Mouse (Mus musculus) erythroblast, adult 5-6 weeks (primary cell): Measurements from ENCODE around the gene Fam205c. TPM values are rescaled to one million over a fixed set of nuclear protein-coding genes. Genes with fewer than 3 reads are reported as not detected.

Source experiments
- ATAC-seq: replicated peaks from 2 replicates; pipeline ENCODE4 v1.8.0; 2016; ENCODE audit warnings: moderate number of reproducible peaks, mild to moderate bottlenecking, moderate TSS enrichment, inconsistent platforms; ENCODE audit not compliant: poor library complexity, low FRiP score, severe bottlenecking
- total RNA-seq, 2 experiments: library from RNA; stranded (forward) in 1 of 2; stranded (reverse) in 1 of 2; fragments of 150-400 nt in 1 of 2; fragments of 200-764, 138-1000 nt in 1 of 2; gene quantifications; 2 replicates each; pipeline versions ENCODE4 v1.2.3 to v1.2.4; 2015 to 2017; ENCODE audit warnings: low replicate concordance in 2 of 2

The Fam205c gene
- not detected in 2 replicates for total RNA-seq (2015; ENCODE audit: low replicate concordance)
- 0.56 TPM in 1 of 2 replicates, not detected in the other for total RNA-seq (2017; ENCODE audit: low replicate concordance)

DNA sequence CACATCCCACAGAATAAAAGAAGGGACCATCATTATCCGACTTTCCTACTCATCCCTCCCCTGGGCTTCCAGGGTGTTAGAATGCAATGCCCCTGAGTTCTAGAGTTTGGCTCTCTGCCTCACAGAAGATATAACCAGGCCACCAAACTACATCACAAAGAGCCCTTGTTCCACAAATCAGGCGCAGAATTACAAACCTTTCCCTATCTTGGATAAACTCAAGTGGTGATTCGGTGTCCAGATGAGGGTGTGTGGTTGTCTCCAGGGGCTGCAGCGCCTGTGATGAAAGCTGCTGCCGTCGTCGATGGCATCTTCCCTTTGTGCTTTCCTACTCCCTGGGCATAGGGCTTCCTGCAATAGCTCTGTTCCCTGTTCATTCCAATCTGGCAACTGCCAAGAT lies at the start of gene Fam205c:
TSS of gene Fam205c (minus strand) at position 101 of the 400 bp plus-strand sequence.
- ATAC-seq: no peak

- ATAC-seq: no peak
These were observed 48.4 kb upstream of the Fam205c start for GRCm38 (mm10) chr4:42922461-42922860.

DNA sequence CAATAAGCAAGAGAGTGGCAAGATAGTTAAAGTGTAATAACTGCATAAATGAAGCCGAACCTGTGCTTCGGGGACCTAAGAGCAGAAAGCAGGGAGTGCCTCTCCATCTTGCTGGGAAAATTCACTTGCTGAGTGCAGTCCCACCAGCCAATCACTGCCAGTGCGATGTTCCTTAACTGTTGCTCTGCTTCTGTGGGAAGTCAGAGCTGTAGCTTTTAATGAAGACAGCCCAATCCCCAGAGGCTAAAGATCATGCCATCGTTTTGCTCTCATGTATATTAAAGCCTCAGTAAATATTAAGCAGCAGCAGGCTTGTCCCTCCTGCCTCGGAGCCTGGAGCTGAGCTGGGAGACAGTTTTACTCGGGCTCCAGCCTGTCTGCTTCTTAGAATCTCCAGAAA lies 48.0 kb upstream of the Fam205c start:
- no peak; the same call in 1 of the 2 replicates for ATAC-seq

GRCm38 (mm10) chr4:42921536-42921935 lies 47.5 kb upstream of the Fam205c start:
- no peak for ATAC-seq

GRCm38 (mm10) chr4:42920726-42921125 lies 46.7 kb upstream of the Fam205c start:
- no peak for ATAC-seq

DNA sequence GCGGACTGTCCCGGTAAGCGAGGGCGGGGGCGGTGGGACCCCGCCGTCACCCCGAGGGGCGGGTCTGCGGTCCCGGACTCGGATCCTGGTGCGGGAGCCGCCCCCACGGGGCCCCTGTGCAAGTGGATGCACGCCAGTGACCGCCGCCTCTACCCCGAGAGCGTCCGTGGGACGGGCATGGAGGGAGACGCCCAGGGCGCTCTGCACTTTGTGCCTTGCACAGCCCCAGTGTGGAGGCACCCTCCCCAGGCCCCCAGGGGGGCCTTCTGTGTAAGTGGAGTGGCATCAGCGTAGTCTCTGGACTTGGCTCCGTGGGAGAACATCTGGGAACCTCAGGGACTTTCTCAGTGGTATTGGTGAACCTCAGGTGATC lies 43.4 kb upstream of the Fam205c start:
- no peak for ATAC-seq

- no peak for ATAC-seq
These were observed 42.8 kb upstream of the Fam205c start, which contains the start of gene Phf24 for GRCm38 (mm10) chr4:42916617-42917401. TSS of gene Phf24 (plus strand) at chr4:42916660.

DNA sequence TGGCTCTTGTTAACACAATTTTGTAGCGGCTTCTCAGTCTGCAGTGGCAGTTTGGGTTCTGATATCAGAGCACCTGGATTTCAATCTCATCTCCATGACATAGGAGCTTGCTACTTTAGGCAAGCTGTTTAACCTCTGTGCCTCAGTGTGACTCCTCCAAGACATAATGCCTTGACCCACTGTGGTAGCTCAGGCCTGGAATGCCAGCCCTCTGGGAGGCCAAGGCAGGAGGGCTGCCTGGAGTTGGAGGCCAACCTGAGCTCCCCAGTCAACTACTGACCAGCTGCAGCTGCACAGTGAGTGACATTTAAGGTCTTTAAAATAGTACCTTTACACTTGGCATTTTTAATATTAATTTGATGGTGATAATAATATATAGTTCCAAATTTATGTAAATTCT lies 41.9 kb upstream of the Fam205c start:
- ATAC-seq: no peak

GRCm38 (mm10) chr4:42915311-42915710 lies 41.3 kb upstream of the Fam205c start:
- ATAC-seq: no peak

DNA sequence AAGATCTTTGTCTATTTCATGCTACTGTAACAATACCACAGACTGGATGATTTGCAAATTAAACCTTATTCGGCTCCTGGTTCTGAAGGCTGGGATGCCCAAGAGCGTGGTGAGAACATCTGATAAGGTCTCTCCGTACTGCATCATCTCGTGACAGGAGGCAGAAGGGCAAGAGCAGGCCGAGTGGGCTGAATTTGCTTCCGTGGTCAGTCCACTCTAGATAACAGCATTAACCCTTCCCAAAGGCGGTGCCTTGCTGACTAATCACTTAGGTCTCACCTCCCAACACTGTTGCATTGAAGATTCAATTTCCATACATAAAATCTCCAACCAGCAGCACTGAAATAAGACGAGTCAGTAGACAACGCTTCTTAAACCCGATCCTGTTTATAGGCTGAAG lies 39.4 kb upstream of the Fam205c start:
- no peak for ATAC-seq

DNA sequence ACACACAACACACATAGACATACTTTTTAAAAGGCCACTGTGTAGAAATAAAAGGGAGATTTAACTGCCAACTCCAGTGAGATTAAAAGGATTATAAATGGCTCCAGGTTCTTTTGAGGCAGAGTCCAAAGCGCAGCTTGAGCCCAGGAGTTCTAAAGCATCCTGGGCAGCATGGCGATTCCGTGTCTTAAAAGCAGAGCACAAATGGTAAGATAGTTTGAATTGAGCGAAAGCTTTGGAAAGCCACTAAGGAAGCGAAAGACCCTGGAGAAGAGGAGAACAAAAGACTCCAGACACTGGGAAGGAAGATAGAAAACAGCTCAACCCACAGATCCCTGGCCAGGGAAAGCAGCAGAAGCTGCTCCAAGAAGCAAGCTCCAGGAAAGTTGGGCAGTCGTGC lies 30.9 kb upstream of the Fam205c start:
- ATAC-seq: no peak

GRCm38 (mm10) chr4:42904523-42904922 lies 30.5 kb upstream of the Fam205c start:
- no peak for ATAC-seq

DNA sequence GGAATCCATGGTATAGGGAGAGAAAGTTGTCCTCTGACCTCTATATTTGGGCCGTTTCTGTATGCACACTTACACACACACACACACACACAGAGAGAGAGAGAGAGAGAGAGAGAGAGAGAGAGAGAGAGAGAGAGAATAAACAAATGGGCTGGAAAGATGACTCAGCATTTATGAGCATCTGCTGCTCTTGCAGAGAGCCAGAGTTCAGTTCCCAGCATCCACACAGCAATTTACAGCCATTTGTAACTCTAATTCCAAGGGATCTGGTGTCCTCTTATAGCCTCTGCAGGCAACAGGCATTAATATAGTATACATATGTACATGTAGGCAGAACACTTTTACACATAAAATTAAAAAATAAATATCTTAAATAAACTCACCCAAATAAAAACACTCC lies 29.9 kb upstream of the Fam205c start:
- 0 out of 2 replicates have a peak, but pooled peaks have one; percentile 52 for ATAC-seq

GRCm38 (mm10) chr4:42902730-42903129 lies 28.7 kb upstream of the Fam205c start:
- no peak for ATAC-seq

DNA sequence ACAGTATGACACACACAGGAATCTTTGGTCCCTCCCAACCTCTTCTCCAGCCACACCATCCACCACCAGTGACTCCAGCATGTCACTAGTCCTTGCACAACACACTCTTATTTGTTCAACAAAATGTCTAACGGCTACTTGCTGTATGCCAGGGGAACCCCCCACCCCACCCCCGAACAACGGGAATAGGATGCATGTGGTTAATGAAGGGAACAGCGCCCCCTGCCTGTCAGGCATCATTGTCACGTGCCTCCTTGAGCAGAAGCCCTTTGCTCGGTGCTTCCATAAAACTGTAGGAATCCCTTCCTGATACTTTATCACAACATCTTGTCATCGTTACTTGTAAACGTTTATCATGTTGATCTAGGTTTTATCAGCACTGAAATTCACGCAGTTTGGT lies 28.1 kb upstream of the Fam205c start:
- peak; percentile 65 for ATAC-seq

- ATAC-seq: no peak
These were observed 26.8 kb upstream of the Fam205c start for GRCm38 (mm10) chr4:42900878-42901277.

- ATAC-seq: no peak
These were observed 24.9 kb upstream of the Fam205c start for GRCm38 (mm10) chr4:42898914-42899313.

- no peak for ATAC-seq
These were observed 21.1 kb upstream of the Fam205c start for GRCm38 (mm10) chr4:42895118-42895517.

- no peak for ATAC-seq
These were observed 17.1 kb upstream of the Fam205c start for GRCm38 (mm10) chr4:42891176-42891575.

DNA sequence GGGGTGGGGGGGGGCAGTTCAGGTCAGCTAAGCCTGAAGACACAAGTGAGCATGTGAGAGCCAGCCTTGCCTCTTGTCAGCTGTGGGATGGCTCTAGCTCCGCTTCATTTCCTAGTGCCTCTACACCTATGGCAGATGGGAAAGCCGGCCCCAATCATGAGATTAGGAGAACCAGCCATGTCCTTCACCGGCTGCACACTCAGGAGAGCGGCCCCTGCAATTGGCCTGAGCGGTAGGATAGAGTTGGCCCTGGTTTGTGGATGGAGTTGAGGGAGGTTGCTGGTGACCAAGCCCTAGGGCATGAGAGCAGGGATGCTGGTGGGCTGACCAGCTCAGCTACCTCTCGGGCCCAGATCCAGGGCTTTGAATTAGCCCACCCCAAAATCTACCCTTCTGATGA lies 14.8 kb upstream of the Fam205c start:
- no peak for ATAC-seq

- no peak for ATAC-seq
These were observed 12.9 kb upstream of the Fam205c start for GRCm38 (mm10) chr4:42886926-42887325.

- ATAC-seq: peak; percentile 68
These were observed 6.6 kb upstream of the Fam205c start for GRCm38 (mm10) chr4:42880677-42880948.
